Mouse (Mus musculus) adipocyte (in vitro differentiated cells): ENCODE data around the gene Midn.
"Not testable (repeated sequence)": the region's sequence is repeated elsewhere in the genome, so short reads cannot be mapped to it uniquely, and the experiment has no call there.

Experiments used
- DNase-seq: peaks from one replicate; pipeline ENCODE4 v3.0.0-alpha.2; 2016; ENCODE audit warnings: low spot score

Midn gene

GRCm38 (mm10) chr10:80158307-80158986 is 10.4 kb downstream of the Midn start:
- DNase-seq, result peak; percentile 70

DNA sequence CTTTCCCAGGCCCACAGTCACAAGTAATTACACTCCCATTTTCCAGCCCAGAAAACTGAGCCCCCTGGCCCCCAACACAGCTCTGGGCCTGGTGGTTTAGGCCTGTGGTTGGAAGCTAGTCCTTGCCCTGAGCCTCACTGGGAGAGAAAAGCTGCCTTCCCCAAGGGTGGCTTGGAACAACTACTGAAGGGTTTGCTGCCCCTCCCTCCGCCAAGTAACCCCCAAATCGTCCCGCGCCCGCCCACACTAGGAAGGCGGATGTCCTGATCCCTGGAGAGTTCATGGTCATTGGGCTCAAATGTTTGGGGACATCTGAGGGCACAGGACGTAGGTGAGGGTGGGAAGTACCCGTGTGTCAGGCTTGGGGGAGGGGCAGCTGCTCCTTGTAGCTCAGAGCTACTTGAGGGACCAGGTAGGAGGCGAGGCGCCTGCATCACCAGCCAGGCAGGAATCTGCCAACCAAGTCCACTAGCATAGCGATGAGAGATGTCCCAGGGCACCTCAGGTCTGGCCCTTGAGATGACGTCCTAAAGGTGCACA is 11.0 kb downstream of the Midn start:
- no peak for DNase-seq

- peak; percentile 97 for DNase-seq
Observed at GRCm38 (mm10) chr10:80159561-80160454, 11.7 kb downstream of the Midn start.

GRCm38 (mm10) chr10:80160455-80161371 is 12.6 kb downstream of the Midn start:
- peak; percentile 95 for DNase-seq

DNA sequence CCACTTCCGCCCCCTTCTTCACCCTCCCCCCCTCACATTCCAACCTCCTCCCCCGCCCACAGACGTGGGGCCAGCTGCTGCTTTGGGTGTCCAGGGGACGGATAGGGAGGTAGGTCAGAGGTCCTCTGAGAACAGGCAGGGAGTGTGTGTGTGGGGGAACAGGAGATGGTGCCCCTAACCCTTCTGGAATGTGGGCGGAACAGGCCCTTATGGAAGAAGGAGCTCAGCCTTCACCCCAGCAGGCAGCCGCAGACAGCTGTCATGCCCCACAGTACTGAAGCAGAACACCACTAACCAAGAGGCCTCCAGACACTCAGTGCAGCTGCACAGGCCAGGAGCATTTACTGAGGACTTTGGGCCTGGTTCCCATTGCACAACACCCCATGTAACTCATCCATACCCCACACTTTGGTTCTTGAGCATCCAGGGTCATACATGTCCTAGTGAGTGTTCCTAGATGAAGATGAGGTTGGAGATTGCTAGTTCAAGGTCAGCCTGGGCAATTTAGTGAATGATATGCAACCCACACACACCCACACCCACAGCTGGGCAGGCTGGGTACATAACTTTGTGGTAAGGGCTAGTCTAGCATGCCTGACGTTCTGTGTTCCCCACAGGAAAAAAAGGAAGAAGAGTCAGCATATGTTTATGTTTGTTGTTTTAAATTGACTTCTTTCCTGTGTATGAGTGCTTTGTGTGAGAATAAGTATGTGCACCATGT is 13.6 kb downstream of the Midn start:
- peak; percentile 72 for DNase-seq

- no peak for DNase-seq
Observed at GRCm38 (mm10) chr10:80162243-80162608, 14.2 kb downstream of the Midn start.

DNA sequence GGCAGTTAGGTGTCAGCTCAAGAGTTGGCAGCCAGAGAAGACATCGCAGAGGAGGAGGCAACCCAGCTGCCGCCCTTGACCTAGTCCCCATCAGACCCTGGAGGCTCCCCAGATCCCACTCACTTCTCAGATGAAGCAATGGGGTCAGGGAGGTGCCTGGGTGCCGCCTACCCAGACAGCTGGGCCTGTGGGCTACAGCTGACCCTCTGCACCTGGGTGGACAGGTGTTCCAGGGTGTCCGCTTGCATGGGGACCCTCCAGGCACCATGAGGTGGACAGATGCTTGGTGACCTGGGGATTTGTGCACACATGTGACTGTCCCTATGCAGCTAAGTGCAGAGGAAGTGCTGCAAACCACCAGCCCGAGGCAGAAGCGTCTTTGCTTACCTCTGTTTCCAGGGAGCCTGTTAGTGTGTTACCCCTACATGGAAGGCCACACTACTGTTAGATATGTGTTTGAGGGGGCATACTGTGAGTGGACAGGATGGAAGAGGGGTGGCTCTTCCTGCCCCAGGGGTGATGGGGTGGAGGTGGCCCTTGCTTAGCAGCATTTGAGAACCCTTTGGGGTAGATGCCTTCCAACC is 14.7 kb downstream of the Midn start:
- DNase-seq, result no peak

DNA sequence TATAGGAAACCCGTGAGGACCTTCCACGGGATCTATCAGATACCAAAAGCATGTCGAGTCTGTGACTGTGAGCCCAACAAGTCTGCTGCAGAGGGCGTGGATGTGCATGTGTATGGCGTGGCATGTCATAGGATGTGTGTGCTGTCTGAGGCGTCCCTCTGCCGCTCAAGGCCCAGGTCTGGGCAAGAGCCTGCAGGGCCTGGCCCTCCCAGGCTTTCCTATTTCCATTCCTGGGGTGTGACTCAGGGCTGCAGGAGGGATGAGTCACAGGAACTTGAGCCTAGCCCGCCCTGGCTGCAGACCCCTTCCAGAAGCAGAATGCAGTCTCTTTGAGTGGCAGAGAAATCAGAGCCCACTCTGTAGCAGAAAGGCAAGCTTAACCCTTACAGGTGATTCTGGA is 15.6 kb downstream of the Midn start:
- no peak for DNase-seq

- DNase-seq, result no peak
Observed at GRCm38 (mm10) chr10:80164161-80164997, 16.3 kb downstream of the Midn start.

DNA sequence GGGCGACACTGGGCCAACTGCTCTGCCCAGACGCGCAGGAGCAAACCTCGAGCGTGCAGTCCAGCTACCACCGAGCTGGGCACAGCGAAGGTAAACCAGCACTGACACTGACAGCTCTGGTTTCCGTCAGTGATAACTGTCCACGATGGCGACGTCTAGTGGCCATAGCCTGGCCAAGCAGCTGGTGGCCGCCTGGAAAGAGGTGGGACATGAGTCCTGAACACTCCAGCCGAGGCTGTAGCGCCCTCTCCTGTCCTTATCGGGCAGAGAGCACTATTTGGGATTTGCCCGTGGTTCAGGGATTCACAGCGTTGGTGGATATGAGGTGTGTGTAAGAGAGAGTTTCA is 16.9 kb downstream of the Midn start:
- peak; percentile 97 for DNase-seq

DNA sequence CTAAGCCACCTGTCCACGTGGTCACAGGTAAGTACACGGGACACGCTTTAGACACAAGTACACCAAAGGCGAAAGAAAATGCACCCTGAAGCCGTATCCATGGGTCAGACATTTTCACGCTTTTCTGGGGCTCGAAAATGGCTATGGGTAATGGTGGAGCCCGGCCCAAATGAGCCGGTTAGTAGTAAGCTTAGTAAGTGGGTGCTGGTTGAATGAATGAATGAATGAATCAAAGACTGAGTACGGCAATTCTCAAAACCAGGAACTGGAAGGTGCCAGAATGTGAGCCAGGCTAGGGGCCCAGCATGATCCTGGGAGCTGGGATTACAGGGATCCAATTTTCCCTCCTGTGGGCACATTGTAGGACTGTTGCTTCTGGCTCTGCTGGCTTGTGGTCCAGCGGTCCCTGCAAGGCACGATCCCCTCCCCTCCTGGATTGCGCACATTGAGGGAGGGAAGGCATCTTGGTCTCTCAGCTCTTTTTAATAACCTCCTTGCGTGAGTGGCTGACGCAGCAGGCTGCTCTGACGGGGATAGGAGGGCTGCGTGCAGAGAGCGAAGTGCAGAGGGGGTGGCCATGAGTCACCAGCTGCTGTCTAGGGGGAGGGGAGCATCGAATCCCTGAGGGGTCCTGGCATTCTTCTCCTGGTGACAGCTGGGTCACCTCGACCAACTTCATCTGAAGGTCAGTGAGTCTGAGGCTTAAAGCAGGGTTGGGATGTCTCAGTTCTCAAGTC is 17.5 kb downstream of the Midn start, which contains the start of gene Cirbp:
TSS of gene Cirbp (plus strand) at position 594 of the 737 bp plus-strand sequence.
- DNase-seq, result no peak

DNA sequence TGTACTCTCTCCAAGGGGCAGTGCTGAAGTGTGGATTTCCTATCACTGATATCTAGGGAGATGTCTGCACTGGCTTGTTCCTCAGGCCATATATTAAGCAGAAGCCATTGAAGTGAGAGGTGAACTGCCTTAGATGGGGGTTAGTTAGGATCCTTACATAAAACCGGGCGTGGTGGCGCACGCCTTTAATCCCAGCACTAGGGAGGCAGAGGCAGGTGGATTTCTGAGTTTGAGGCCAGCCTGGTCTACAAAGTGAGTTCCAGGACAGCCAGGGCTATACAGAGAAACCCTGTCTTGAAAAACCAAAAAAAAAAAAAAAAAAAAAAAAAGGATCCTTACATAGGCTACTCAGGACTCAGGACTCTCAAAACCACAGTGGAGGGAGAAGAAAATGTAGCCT is 18.1 kb downstream of the Midn start:
- not testable (repeated sequence) for DNase-seq

DNA sequence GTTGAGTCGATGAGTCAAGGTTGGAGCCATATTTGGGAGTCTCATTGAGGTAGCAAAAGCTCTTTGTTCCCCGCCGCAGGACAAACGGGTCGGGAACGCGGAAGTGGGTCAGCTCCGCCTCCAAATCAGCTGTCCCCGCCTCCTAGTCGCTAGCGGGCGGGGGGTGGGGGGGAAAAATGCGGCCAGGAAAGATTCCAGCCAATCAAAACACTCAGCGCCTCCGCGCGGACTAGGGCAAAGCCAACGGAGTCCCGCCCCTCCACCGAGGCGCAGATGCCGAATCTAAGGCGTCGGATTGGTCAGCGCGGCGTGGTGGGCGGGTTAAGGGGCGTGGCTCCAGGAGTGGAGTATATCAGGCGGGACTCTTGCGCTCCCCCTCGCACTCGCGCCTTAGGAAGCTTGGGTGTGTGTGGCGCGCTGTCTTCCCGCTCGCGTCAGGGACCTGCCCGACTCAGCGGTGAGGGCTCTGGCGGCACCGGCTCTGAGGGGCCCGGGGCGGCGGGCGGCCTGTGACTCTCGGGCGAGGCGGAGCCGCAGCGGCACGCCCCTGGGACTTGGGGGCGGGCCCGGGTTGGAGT is 19.5 kb downstream of the Midn start:
- peak; percentile 98 for DNase-seq

DNA sequence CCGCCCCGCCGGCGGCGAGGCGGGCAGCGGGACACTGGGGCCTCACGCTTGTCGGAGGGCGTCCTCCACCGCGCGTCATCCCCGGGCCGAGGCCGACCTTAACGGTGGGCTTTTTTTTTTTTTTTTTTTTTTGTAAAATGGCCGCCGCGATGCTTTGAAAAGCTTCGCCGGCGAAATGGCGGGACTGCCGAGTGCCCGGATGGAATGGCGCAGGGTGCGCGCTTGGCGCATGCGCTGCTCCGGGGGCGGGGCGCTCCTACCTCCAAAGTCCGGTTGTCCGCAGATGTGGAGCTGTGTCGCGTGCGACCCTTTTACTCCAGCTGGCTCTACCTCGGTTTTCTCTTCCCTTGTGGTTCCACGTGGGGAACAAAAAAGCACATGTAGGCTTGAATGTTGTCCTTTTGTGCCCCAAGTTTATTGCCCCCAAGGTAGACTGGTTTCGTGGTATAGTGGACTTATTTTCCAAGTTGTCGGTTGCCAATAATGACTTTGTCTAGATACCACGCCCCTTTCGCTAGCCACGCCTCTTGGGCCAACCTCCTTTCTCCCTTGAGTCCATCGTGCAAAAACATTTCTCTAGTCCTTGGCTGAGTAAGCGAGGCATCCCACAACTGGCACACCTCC is 20.1 kb downstream of the Midn start:
- peak; percentile 94 for DNase-seq

DNA sequence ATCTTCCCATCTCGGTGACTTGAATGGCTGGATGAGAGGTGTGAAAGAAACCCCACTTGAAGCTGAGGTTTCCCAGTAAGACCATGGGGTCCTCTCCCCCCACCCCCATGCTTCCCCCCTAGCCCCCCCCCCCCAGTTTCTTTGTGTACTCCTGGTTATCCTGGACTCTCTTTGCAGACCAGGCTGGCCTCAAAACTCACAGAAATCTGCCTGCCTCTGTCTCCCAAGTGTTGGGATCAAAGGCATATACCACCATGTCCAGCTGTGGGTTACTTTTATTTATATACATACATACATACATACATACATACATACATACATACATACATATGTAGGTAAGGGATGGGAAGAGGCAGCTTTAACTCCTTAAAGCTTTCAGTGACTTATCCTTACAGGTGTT is 21.0 kb downstream of the Midn start:
- DNase-seq, result no peak

GRCm38 (mm10) chr10:80169651-80170050 is 21.6 kb downstream of the Midn start:
- DNase-seq, result no peak

DNA sequence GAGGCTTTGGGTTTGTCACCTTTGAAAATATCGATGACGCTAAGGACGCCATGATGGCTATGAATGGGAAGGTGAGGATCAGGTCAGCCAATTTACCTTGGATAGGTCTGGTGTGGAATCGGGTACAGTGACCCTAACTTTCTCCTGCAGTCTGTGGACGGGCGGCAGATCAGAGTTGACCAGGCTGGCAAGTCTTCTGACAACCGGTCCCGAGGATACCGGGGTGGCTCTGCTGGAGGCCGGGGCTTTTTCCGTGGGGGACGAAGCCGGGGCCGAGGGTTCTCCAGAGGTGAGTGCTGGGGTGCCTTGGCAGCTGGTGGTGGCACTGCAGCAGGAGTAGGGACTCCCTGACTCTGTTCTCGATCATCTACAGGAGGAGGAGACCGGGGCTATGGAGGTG is 22.0 kb downstream of the Midn start:
- no peak for DNase-seq

DNA sequence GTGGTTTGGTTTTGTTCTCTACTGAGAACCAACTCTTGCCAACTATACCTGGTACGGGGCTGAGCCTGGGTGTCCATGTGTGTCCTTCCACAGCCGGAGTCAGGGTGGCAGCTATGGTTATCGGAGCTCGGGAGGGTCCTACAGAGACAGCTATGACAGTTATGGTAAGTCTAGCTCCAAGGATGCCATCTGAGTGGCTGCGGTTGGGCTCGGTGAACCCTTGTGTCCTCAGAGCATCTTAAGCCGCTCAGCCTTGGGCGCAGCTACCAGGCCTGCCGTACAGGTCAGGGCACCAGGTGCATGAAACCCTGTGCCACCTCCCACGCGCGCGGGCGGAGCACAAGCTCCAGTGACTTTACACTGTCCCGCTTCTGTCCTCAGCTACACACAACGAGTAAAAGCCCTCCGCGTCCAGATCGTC is 22.5 kb downstream of the Midn start:
- DNase-seq, result no peak

DNA sequence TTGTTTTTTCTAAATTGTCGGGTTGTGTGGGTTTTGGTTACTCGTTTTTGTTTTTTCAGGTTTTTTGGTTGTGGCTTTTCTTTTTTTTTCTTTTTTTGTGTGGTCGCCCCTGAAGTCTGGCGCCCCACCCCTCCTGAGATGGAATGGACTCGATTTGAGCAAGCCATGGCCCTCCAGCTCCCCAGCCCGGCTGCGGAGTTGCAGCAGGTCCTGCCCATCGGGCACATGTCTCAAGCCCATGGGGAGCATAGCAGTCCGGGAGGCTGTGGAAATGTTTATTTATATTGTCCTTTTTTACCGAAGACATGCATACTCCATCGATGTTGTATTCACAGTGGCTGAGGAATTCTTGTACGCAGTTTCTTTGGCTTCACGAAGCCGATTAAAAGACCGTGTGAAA is 23.2 kb downstream of the Midn start:
- no peak for DNase-seq
